Mouse (Mus musculus) spleen, postnatal 10 days (tissue): Measurements from ENCODE around the gene Iglon5.

Source experiments
- DNase-seq, 2 experiments: peaks; one replicate each; pipeline ENCODE4 v3.0.0; 2021 to 2022; ENCODE audit warnings: low spot score in 2 of 2

The Iglon5 gene

GRCm38 (mm10) chr7:43465344-43466098, 24.4 kb downstream of the Iglon5 start:
- DNase-seq: peak; percentile 76 to 94

GRCm38 (mm10) chr7:43464864-43465343, 25.0 kb downstream of the Iglon5 start:
- peak in 1 of 2 experiments; percentile 31 for DNase-seq

GRCm38 (mm10) chr7:43463976-43464375, 25.9 kb downstream of the Iglon5 start:
- no peak for DNase-seq

DNA sequence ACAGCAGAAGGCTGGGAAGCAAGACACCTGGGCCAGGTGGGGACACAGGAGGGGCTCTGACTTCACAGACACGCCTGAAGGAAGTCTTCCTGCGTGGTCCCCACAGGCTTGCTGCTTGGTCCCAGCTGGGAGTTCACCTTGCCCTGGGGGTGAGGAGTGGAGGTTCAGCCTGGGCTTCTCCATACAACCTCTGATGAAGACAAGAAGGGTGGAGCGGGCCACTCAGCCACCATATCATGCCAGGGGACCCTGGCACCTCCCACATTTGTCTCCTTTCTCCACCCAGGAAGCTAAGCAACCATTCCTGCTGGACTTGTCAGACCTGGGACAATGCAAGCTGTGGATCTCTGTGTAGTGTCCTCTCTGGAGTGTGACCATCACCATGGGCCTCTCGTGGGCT, 27.0 kb downstream of the Iglon5 start, which contains the start of gene Vsig10l:
TSS of gene Vsig10l (plus strand) at position 301 of the 400 bp plus-strand sequence.
- DNase-seq: no peak

DNA sequence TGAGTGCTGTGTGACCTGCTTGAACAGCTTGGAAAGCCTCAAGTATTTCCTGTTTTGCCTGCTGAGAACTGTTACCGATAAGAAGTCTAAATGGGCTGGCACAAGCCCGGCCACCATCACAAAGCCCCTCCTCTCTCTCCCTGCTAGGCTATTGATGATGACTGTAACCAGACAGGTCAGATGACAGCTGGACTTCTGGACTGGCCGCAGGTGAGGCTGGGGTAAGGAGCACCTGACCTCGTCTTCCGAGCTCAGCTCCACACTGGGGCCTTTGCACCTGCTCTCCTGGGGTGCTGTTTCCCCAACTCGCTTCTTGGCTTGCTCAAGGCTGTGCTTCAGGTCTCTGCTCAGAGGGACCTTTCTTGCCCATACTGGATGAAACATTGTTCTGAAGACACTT, 35.5 kb downstream of the Iglon5 start:
- no peak for DNase-seq

DNA sequence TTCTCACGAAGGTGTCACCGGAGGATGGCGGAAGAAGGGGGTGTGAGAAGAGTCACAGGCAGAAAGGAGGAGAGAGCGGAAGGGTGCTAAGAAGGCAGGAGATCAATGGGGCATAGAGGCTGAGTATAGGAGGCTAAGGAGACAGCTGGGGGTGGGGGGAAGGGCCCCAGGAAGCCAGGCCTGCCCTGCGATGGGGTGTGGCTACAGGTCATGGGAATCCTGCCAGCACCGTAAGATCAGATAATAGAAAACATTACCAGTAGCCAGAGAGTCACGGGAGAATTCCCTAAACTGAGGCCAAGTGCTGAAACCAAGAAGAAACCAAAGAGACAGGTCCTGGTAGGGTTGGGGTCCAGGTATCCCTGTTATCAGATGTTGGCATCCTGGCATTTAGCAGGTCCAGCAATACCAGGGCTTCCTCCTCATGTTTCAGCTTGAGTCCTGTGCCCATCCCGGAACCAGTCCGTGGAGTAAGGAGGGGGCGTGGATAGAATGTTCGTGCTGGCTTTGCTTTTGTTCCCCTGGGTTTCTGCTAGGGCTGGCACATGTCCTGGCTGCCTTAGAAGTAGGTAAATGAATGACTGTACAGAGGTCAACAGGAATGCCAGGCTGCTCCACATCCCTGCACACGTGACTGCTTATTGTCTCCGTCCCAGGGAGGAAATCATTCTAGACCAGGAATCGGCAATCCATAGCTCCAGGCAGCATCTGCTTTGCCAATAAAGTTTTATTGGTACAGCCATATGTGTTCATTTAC, 36.1 kb downstream of the Iglon5 start:
- no peak for DNase-seq

DNA sequence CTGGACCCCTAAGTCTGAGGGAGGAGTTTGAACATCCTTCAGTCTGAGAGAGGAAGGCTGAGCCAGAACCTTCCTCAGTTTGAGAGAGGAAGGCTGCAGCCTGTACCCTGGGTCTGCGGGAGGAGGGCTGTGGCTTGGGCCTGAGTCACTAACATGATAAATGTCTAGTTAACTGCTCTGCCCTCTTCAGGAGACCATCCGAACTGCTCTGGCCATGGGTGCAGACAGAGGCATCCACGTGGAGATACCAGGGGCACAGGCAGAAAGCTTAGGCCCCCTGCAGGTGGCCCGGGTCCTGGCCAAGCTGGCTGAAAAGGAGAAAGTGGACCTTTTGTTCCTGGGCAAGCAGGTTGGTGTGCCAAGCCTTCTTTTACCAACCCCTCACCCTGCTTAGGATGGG, 37.3 kb downstream of the Iglon5 start:
- DNase-seq: peak; percentile 27 to 76

DNA sequence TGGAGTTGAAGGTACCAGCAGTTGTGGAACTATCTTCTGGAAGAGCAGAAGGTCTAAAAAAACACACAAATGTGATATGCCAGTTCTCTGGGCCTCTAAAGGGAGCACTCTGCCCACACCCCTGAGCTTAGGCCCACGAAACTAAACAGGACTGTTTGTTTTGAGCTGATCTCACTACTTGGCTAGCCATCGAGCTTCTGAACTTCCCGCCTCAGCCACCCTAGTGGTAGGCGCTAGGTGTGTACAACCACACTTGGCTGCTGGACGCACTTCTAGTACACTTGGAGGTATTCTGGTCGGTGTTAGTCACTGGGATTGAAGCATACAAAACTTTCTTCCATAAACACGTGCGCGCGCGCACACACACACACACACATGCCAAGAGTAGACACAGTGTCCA, 38.1 kb downstream of the Iglon5 start:
- no peak for DNase-seq

DNA sequence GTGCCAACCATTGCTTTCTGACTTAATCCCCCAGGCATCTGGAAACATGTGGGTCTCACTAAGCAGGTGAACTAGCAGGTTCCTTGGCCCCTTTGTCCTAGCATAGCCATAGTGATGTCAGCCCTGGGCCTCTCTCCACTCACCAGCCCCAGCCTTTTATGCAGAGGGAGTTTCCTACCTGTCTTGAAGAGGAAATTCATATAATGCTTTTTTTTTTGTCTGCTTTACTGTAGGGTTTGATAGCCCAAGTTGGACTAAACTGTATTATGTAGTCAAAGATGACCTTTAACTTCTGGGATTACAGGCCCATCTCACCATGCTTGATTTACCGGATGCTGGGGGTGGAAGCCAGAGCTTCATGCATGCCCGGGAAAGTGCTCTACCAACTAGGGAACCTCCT, 40.1 kb downstream of the Iglon5 start:
- no peak for DNase-seq

DNA sequence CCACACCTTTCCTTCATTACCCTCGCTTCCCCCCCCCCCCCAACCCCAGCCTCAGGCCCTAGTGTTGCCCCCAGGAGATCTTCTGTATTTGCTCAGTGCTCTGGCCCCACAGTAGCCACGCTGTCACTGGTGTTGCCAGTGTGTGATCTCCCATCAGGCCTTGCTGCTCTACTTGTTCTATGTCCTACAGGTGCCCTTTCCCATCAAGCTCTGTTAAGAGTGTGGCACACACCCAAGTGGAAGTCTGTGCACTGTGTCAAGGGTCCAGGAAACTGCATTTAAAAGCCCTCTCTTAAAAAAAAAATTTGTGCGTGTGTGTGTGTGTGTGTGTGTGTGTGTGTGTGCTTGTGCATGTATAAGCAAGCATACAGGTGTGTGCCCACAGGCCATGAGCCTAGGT, 41.6 kb downstream of the Iglon5 start:
- DNase-seq: no peak

GRCm38 (mm10) chr7:43447801-43448200, 42.1 kb downstream of the Iglon5 start:
- DNase-seq: no peak

DNA sequence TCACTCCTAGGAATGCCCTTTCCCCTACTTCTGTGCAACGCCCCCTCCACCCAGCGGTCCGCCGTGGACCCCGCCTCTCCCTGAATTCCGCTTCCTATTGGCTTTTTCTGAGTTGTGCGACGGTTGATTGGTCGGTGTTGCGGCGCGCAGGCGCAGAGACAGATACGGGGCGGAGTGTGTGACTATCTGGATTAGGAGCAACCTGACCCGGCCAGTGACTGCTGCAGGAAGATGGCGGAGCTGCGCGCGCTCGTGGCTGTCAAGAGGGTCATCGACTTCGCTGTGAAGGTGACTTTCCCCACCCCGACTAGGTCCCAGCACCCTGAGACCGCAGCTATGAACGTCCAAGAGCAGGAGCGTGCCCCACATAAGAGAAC, 46.0 kb downstream of the Iglon5 start, which contains the start of the genes Etfb and Gm45233:
TSS of gene Etfb (plus strand) at position 167 of the 377 bp plus-strand sequence.
TSS of gene Gm45233 (plus strand) at position 212 of the 377 bp plus-strand sequence.
- peak; percentile 79 to 93 for DNase-seq

DNA sequence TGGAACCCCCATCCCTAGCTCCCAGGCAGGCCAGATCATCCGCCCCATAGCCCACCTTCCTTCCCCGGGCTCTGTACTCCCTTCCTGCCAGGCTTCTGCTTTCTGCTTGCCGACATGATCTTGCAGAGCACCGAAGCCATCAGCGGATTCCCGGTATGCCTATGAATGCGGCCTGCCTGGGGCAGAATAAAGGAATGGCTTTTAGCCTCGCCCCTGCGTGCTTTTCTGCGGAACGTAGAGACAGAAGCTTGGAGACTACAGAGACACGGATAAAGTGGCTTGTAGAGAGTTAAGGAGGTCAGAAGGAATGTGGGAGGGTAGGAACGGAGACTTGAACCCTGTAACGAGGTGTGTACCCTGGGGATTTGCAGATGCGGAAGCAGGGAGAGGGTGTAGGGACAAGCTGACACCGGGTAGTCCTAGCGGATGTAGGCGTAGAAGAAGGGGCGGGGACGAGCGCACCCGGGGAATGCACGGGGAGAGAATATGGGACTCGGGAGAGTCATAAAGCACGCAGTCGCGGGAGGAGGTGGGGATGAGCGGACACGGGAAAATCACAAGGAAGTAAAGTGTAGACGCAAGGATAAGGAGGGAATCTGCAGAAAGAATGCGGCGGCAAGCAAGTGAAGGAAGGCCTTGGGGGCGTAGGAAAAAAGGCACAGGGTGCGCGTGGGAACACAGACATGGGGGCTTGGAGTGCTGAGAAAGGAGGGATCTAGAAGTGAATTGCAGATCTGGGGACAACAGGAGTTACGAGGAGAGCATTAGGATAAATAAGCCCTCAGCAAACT, 46.6 kb downstream of the Iglon5 start:
- DNase-seq: peak; percentile 63 to 76

- DNase-seq: no peak
These were observed 47.2 kb downstream of the Iglon5 start for GRCm38 (mm10) chr7:43442684-43443083.

DNA sequence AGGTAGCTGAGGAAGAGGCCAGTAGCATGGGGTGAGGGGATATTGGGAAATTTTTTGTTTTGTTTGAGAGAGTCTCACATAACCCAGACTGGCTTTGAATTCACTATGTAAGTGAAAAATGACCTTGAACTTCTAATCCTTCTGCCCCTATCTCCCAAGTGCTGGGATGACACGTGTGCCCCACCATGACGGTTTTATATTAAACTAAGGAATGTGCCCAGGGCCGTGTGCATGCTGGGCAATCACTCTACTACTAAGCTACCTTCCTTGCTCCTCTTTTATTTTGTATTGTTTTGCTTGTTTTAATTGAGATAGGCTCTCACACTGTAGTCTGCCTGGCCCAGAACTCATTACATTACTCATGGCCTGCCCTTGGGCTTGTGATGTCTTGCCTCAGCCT, 48.8 kb downstream of the Iglon5 start:
- DNase-seq: no peak

GRCm38 (mm10) chr7:43440482-43440881, 49.4 kb downstream of the Iglon5 start, which contains the start of gene Cldnd2:
Gene Cldnd2 (plus strand): TSS chr7:43440782.
- no peak for DNase-seq

GRCm38 (mm10) chr7:43438611-43439010, 51.3 kb downstream of the Iglon5 start:
- no peak for DNase-seq

DNA sequence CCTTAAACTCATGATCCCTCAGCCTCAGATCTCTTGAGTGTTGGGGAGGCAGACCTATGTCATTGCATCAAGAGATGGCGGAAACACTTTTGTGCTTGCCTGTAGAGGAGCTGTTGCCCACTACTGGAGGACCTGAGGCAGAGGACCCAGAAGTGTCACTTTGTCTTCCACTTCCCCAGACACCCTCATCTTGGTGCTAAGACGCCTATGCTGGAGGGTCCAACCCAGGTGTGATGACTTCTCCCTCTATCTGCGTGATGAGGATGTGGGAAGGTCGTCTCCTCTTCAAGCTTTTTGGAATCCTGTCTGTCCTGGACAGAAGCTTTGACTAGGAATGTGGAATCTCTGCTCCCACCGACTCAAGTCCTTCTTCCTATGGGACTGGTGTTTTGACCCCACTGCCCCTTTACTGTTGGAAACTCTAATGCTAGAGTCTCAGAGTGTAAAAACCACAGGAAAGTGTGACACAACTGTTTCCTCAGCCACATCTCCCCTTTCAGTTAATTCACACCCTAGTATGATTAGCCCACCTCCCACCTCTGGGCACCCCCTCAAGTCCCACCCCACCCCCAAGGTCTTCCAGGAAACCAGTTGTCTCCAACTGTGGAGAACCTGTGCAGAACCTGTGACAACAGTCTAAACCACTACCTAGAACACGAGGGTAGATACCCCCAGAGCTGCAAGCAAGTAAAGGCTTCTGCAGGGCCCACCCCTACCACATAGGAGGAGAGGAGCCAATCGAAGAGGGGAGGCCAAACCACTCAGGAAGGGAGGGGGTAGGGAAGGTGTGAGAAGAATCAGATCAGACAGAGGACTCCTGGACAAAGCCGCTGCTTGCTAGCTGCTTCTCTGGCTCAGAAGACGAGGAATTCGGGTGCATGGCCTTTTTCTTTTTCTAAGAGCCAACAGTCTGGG, 53.3 kb downstream of the Iglon5 start, which contains the start of gene Nkg7:
TSS of gene Nkg7 (plus strand) at position 733 of the 915 bp plus-strand sequence.
- DNase-seq: no peak

DNA sequence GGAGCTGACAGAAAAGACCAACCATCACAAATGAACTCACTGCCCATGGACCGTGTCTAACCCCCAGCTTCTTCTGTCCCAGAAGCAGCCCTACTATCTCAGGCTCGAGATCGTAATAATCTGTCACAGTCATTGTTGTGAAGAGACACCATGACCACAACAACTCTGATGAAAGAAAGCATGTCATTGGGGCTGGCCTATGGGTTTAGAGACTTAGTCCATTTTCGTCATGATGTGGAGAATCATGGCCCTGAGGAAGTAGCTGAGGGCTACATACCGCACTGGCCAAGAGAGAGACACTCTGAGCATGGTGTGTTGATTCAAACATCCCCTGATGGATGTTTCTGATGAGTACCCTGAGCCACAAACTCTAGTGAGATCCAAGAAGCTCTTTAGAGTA, 55.2 kb downstream of the Iglon5 start:
- no peak for DNase-seq

DNA sequence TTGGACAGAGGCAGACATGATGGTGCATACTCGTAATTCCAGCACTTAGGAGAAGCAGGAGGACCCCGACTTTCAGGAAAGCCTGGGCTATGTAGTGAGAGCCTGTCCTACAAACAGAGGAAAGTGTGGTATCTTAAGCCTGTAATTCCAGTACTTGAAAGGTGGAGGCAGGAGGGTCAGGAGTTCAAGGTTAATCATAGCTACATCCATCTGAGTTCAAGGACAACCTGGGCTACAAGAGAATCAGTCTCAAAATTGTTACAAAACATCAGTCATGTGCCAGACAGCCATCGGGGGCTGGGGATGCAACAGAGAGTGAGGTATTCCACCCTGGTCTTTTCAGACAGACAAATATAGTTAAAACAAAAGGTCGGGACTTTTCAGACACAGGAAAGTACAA, 57.0 kb downstream of the Iglon5 start:
- DNase-seq: no peak

DNA sequence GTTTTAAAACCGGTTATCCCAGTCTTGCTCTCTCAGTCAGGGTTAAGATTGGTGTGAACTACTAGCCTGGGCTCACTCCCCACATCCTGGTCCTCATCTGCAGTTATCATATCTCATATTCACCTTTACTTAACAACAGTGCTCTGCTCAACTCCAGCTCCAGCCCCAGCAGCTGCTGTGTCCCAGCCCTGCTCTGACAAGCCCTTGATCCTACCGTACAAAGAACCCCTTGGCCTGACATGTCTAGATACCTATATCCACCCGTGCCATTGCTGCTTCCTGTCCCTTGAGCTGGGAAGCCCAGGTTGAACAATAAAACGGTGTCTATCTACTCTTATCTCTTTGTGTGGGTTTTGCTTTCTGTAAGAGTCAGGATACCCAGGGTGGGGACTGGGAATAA, 60.4 kb downstream of the Iglon5 start:
- no peak for DNase-seq
